Mouse (Mus musculus): ENCODE measurements around the gene Ugt1a10.

The Ugt1a10 gene

DNA sequence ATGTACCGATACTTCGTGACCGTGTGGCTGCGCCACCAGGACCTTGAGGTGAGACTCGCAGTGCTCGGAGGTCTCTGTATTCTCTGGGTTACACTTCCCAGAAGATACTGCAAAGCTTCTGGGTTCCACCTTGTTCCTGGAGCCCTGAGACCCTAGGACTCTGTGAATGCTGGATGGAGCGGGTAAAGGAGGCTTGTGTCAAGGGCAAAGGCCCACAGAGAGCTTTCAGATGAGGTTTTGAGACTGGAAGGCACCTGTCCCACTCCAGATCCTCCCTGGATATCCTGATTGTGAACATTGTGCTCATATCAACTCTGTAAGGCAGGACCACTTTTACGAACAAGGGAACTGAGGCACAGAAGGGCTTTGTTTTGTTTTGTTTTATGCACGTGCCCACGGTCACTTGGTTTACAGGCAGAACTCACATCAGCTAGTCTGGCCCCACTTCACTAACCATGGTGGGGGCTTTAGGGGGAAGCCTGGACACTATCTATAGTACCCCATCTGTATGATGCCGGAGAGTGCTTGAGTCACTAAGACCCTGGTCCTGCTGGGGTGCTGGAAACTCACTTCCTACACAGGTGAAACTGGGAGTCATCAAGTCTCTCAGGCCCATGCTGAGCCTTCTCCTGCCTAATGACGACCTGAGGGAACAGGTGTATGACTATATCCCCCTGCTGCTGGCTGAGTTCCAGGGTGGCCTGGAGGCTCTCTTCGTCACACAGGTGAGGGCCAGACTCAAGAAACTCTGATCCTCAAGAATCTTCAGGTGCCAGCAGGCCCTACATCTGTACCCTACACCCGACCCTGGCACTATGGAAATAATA, 178.4 kb downstream of the Ugt1a10 start:
- peak; percentile 4 for DNase-seq

DNA sequence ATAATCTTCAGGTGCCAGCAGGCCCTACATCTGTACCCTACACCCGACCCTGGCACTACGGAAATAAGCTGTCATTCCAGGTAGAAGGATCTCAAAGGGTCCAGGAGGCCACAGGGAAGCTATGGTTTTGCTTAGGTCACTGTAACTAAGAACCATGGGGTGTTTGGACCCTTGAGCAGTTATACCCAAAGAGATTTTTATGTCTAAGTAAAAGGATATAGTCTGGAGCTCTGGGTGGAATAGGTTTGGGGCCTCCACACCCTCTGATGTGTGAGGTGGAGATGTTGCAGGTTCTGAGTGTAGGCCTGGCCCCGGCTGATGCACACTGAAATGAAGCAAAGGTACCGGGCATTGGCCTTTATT, 179.0 kb downstream of the Ugt1a10 start:
- no peak for DNase-seq

DNA sequence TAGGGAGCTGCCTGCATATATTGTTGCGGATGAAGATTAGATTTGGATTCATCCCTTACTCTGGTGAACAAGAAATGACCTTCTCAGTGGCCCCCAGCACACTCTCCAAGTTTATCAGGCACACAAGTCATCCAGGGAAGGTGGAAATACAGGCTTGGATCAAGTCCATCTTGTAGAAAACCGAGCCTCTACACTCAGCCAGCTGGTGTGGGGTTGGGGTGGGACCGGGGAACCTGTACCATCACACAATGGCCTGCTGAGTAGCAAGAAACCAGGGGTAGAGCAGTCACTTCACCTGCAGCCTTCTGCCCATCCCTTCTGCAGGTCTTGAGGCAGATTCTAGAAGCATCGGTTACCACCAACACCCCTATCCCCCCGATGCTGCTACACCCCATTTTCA, 179.5 kb downstream of the Ugt1a10 start:
- no peak for DNase-seq

DNA sequence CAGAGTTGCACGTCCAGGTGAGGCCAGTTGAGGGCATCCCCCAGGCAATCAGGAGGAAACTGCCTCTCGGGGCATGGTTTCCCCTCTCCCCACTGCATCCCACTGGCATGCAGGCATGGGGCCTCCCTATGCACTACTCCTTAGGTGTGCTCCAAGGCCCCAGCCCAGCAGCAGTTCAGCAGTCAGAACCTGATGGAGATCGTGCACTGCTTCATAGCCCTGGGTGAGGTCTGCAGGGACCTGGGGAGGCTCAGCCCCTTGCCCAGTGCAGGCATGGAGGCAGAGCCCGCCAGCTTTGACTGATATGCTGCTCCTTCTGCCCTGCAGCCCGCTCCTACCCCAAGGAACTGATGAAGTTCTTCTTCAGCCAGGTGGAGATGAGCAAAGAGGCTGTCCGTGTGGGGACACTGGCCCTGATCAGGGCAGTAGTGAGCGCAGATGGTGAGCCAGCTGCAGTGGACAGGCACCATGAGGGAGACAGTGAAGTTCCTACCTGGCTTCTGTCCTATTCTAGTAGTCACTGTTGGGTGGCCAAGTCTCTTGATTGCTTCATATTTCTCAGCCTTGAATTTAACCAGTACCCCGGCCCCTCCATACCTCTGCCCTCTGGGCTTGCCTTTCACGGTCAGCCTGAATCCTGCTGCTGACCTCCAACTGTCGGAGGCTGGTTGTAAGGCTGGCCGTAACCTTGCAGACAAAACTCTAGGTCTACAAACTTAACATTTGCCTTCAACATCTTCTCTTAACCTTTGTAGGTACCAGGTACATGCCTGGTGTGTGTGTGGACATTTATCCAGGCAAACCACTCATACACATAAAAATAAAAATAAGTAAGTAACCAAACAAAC, 180.1 kb downstream of the Ugt1a10 start:
- no peak for DNase-seq

DNA sequence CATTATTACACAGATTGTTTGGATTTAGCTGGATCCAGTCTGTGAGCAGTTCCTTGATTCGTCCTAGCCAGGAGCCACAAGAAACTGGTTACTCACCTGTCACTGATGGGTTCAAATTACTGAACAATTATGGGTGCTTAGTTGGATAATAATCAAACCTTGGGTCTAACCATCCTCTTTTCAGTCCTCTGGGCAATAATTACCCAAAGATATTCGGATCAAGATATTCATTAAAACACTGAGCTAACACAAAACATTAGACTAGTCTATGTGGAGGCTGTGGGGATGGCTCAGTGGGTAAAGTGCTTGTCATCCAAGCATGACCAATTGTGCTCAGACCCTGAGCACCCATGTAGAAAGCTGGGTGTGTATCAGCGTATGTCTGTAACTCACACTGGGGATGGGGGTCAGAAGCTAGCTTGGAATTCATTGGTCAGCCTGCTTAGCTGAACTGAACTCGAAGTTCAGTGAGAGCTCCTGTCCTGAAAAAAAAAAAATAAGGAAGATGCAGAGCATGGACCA, 180.8 kb downstream of the Ugt1a10 start:
- no peak for DNase-seq

DNA sequence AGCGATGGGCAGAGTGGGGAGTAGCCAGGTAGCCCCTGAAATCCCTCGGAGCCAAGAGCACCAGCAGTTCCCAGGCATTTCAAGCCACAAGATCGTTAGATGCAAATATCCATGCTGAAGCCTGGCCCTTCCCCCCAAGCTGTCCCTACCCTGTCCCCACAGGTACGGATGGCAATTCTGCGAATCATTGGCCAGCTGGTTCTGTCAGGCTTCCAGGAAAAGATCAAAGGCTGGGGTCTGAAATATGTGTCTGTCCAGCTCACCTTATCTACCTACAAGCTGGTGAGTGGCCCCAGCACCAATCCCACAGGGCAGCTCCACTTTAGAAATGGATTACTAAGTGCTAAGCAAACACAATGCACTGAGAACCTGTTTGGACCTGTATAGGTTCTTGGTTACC, 182.1 kb downstream of the Ugt1a10 start:
- DNase-seq: no peak

DNA sequence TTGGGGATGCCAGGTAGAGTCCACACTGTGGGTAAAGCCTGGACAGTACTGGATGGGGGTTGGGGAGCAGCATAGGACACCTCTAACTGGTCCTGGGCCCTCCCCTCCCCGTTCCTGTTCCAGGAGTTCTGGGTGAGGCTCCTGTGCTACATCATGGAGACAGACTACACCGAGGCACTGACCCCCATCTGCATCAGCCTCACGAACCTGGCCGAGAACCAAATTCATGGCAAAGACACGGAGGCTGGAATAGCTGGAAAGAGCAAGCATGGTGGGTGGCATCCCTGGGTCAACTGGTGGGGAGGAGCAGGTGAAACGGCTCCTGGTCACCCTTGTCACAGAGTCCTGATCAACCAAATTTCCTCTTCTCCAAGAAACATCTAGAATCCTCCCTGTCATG, 183.6 kb downstream of the Ugt1a10 start:
- DNase-seq: no peak

DNA sequence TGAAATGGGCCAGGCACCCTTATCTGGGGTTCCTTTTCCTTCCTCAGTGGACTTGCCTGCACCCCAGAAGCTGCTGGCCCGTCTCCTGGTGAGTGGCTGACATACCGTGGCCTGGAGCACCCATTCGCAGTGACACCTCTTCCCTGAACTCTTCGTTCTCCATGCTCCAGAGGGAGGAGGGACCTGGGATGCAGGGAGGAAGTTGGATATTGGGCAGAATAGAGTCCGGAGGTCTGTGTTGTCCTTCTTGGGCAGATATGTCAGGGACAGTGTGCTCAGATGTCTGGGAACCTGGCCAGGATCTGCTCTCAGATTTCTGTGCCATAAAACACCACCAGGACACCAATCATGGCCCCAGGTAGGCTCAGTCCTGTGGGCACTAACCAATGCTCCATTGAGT, 184.9 kb downstream of the Ugt1a10 start:
- no peak for DNase-seq

DNA sequence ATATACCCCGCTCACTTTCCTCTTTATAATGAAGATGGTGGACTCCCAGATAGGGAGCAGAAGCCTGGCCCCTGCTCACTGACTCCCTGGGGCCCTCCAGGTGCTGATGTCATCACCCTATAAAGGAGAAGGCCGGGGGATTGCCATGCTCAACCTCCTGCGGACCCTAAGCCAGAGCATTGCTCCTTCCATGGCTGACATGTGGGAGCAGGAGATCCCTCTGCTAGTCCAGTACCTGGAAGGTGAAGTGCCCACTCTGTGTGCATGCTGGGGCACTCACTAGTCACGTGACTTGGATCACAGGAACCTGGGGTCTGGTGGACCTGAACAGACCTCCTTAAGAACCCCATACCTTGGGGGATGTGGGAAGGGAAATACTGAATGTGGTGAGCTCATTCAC, 185.4 kb downstream of the Ugt1a10 start:
- DNase-seq: no peak

DNA sequence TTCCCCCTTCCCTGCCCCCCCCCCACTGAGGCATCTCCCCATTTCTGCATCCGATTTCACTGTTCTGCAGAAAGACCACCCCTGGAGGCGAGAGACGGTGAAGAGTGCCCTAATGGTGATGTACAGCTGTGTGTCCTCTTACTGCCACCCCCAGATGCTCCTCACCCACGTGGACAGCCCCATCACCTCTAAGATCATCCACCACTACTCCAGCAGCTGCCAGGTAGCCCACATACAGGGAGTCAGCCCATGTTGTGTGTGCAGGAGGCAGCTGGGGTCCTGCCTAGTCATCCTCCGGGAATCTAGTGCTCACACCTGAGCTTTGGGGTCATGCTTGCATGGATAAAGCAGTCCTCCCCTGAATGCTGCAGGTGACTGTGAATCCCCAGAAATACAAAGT, 188.7 kb downstream of the Ugt1a10 start:
- no peak for DNase-seq

DNA sequence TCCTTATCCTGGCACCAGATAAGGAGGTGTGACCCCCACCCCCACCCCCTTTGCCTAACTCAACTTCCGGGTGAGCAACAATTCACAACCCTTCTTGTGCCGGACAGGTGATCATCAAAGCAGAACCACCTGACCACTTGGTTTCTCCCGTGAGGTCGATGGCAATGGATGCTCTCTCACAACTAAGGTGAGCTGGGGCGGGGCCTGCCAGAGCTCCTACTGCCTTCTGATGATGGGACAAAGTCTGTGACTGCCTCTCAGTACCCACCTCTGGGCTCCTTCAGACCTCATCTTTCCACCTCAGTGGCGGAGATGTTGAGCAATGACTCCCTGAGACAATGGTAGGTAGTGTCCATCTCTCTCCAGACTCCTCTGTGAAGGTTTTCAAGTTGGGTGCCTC, 190.7 kb downstream of the Ugt1a10 start:
- DNase-seq: no peak

DNA sequence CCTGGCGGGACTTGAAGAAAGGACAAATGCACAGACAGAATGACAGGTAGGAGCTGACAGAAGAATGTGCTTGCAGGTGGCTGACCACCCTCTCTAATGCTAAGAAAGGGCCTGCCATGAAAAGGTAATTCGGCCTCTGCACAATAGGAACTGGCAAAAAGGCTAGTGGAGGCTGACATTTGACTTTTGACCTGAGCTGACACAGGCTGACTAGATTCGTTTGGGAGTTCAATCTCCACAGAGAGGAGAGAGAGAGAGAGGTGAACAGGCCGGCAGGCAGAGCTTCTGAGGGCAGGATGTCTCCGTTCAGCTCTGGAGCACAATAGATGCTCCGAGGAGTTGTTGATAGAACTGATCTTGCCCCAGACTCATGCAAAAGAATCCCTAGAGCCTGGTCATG, 191.2 kb downstream of the Ugt1a10 start:
- no peak for DNase-seq

DNA sequence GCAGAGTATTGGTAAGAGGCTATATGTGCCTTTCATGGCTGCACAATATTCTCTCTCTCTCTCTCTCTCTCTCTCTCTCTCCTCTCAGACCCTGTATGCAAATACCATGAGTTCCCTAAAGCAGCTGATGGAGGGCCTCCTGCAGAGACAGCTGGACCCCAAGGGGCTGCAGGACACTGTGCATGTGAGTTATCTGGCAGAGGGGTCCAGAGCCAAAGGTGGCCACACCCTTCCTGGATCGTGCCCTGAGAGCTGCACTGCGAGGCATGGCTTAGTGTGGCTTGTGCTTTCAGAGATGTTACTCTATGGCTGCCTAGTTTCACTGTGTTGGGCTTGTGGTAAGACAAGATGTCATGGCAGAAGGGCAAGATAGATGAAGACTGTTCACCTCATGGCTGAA, 192.5 kb downstream of the Ugt1a10 start:
- no peak for DNase-seq

DNA sequence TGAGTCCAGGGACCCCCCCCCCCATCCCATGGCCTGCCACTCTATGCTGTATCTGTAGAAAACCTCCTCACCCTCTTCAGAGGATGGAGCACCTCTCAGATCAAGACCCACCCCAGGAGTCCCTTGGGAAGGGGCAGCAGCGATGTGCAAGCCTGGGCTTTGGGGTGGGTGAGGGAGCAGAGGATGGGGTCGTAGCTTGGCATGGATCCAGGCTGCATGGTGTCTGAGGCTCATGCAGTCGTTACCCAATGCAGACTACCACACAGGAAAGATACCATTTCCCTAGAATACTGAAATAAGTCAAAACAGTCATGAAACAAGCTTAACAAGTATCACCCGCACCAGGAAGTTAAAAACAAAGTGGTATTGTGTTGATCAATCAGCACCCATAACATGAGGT, 193.5 kb downstream of the Ugt1a10 start:
- no peak for DNase-seq

DNA sequence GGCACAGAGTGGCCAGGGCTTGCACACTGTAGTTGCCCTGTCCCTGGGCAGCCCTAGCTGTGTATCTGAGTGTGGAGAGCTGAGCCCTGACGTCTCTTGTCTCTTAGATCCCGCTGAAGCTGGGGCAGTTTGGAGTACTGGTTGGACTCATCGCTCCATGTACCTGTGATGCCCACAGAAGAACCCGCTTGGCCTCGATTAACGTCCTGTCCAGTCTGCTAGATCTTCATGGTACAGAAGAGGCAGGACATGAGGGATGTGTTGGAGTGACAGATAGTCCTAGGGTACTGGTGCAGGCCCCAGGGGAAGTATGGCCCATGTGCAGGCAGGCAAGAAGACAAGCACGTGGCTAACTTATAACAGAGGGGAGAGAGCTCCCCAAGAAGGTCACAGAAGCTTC, 194.4 kb downstream of the Ugt1a10 start:
- DNase-seq: no peak

DNA sequence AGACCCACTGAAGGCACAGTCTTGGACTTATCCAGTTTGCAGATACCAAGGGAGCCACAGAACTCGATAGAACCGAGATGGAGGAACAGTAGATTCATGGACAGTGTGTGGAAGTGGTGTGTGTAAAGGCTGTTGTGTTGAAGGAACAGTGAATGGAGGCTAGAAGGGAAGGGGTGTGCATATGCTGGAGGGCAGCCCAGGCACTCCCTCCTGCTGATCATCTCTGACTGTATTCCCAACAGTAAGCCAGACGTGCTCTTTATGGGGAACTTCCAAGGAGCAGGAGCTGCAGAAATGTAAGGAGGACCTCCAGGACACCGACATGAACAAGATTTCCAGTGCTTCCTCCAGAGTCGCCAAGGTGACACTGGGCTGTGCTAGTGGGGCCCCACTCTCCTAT, 194.8 kb downstream of the Ugt1a10 start:
- DNase-seq: no peak

DNA sequence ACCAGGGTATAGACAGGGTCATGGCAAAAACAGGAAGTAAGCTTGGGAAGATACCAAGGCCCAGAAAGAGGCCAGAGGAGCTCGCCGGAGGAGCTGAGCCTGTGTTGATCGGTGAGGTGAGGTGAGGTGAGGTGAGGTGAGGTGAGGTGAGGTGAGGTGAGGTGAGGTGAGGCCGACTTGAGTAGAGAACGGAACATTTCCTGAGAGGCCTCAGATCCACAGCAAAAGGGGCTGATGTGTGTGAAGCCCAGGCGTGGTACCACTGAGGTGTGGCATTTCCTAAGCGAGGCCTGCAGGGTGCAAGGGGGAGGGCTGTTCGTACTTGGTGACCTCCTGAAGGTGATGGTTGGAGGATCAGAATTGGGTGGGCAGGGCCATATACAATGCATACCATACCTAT, 197.9 kb downstream of the Ugt1a10 start:
- no peak for DNase-seq

DNA sequence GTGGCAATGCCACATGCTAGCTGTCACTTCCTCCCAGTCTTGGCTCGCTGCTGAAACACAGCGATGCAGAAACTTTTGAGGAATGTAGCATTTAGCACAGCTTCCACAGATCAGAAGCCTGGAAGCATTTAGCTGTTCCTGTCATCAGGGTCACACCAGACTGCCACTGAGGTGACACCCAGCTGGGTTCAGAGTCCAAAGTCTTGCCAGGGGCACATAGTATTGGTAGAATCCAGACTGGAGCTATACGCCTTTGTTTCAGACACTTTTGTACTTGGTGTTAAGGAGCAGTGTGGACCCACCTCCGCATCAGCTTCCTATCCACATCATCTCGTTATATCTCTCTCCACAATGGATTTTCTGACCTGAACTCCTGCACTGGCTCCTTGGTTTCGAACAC, 198.4 kb downstream of the Ugt1a10 start:
- DNase-seq: no peak

DNA sequence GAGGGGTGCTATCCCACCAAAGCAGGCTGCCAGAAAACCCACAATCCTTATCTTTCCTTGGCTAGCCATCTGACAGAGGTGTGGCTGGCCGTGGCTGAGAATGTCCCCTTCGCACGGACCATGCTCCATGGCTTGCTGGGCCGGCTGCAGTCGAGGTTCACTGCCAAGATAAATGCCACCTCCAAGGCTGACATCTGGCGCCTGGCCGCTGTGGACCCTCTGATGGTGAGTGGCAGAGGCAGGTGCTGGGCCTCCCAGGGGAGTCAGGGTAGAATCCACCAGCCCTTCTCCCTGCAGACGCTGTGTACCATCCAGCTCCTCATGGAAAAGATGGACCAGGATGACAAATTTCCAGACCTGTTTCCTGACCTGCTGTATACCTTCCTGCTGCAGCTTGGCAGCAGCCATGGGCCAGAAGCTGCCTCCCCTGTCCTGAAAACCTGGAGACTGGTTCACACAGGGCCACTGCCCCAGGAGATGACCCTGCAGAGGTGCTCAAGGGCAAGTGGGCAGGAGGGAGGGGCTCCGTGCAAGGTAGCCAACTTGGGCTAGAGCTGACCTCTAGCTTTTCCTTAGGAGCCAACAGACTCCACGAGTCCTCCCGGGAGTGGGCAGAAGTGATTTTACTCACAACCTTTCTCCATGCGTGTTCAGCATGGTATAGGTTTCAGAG, 199.7 kb downstream of the Ugt1a10 start:
- DNase-seq: no peak

DNA sequence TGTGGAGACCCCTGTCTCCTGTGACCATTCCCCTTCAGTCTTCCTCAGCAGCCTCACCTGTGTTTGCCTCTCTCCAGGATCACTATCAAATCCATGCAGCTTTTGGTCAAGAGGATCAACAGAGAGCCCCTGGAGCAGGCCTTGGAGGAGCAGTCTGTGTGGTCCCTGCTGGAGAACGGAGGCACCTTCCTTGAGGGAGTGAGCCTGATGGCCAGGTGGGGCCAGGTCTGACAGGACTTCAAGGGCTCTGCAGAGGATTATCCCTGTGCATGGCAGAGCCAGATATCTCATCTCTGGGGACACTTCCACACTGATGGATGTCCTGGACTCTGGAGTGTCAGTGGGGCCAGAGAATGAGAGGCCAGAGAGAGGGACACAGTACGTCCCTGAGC, 200.3 kb downstream of the Ugt1a10 start:
- no peak for DNase-seq

DNA sequence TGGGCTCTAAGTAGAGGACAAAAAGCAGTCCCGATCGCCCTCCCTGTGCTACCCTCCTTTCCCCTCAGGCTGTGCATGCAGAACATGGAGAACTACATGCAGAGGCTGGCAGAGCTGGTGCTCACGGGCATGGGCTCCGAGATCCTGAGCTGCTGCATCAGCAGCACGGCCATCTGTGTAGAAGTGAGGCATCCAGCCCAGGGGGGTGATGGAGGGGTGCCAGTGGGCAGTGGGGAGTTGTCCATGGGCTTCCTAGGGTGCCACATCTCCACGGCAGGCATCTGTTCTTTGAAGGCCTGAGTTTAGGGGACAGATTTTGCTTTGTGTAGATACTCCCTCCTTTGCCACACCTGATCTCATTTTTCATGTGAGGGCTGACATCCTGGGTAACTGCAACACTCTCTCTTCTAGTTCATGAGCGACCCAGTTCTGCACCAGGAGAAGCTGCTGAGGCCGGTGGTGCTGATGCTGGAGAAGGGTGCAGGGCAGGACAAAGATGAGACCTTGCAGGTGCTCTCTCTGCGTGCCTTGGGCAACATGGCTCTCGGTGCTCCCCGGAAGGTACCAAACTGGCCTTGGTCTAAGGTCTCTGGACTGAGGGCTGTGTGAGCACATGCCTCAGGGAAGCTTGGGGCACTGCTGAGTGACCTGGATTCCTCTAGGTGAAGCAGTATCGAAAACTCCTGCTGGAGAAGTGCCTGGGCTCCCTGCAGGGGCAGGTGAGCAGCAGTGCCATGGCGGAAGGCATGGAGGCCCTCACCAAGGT, 201.0 kb downstream of the Ugt1a10 start:
- no peak for DNase-seq

DNA sequence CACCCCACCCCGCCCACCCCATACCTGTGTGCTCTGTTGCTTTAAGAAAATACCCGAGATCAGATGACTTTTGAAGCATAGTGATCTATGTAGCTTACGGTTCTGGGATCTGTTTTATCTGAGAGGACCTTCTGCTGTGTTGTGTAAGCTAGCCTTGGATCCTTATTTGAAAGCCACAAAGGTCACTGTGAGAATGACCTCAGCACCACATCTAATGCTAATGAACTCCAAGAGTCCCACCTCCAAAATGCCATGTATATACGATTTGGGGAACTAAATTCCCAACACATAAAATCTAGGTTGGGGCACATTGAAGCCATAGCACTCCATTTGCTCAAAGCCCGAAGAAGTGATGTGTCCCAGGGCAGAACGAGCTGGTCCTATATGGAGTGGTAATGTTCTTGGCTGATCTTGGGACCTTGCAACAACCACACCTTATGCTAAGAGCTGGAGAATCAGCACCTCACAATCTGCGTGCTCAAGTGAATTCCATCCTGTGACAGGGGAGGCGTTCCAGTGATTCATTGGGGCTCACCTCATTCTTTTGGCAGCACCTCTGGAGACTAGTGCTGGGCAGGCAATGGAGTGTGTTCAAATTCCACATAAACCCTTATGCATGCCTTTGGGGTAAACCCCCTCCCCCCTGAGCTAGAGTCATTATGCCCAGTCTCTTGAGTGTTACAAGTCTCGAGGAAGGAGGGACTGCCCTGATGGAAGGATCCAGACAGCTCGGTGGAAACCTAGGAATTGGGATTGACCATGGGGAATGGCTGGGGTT, 201.9 kb downstream of the Ugt1a10 start:
- no peak for DNase-seq

Data from kidney, adult 18-20 months (tissue).